Mouse (Mus musculus) frontal cortex, adult 2 months (tissue): ENCODE results near the gene Tnfsf9. TPM values are rescaled to one million over a fixed set of nuclear protein-coding genes. Genes with fewer than 3 reads are reported as not detected.
A peak's percentile ranks its signal among the peaks of the same experiment; 100 is the strongest.
"Not testable (repeated sequence)": the region's sequence is repeated elsewhere in the genome, so short reads cannot be mapped to it uniquely, and the experiment has no call there.

Experiments used
- DNase-seq, 2 experiments: peaks; one replicate each; pipeline ENCODE4 v3.0.0; 2022; ENCODE audit warnings: low spot score in 1 of 2; ENCODE audit errors: extremely low spot score in 1 of 2
- polyA plus RNA-seq: library from polyadenylated mRNA; depleted of rRNA; stranded (reverse); fragments of >200 nt; gene quantifications from 2 replicates; pipeline ENCODE4 v1.2.3, GENCODE M21; 2012; rRNA removed

Tnfsf9 gene
- polyA plus RNA-seq, 1 experiment = 1.6 TPM

DNA sequence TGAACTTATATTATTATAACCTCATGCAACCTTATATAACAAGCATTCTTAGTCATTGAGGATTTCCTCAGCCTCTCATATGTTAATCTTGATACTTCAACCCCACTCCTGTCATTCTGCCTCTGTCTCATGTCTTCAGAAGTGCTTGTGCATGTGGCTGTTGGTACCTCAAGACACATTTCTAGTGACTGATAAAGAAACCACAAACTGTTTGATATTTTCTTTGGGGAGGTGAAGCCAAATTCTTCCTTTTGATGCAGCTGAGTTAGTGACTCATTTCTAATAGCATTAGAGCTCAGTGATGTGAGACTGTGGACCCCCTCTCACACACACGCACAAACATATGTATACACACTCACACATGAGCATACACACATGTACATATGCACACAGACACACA lies 26.7 kb downstream of the Tnfsf9 start:
- no peak for DNase-seq

DNA sequence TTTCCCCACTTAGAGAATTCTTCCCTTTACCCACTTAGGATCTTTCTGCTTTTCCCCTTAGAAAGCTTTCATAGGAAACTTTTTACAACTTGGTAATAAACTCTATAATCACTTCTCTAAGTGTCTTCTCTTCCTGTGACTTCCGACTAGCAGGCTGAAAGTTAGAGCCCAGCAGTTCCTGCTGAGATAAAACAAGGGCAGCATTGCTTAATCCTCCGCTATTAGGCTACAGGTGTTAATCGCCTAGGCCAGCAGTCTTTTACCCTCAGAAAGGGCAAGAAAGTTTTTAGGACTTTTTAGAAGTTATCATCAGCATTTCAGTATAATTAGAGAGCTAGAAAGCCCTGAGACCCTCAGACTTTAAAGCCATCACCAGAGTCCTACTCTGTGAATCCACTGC lies 28.9 kb downstream of the Tnfsf9 start:
- not testable (repeated sequence) for DNase-seq

DNA sequence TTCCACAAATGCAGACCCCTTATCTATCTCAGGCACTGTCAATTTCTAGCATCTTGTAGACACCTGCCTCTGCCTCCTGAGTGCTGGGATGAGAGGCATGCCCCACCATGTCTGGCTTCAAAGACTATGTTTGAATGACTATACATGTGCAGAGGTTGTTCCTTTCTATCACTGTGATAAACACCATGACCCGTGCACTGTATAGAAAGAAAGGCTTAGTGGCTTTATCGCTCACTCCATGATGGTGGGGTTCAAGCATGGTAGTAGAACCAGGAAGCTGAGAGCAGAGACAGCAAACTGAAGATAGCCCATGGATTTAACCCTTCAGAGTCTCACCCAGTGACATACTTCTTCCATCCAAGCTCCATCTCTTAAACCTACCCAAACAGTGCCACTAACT lies 29.6 kb downstream of the Tnfsf9 start:
- no peak for DNase-seq

DNA sequence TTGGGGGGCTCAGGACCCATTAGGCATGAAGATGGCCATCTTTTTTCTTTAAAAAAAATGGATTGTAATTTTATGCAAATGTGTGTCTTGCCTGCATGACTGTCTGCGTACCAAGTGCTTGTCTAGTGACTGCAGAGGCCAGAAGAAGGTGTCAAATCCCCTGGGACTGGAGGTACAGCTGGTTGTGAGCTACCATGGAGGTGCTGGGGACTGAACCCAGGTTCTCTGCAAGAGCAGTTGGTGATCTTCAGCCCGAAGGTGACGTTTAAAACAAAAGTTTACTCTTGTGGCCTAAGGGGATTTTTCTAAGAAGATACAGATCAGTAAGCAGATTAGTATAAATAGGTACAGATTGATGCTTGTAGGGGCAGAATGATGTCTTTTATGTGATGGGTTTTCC lies 30.5 kb downstream of the Tnfsf9 start:
- no peak for DNase-seq

DNA sequence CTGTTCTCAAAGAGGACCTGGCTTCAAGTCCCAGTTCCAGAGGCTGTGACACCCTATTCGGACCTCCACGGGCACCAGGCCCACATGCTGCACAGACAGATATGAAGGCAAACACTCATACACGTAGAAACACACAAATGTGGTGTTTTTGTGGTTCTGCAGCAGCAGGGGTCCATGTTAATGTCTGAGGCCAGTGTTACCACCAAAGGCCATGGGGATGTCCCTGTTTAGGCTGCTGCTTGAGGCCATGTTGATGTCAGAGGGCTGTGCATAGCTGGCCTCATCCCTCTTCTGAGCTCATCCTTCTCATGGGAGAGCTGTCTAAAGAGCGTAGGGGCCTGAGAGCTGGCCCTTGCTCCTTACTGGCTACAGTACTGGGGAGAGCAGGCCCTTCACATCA lies 33.6 kb downstream of the Tnfsf9 start:
- no peak for DNase-seq

DNA sequence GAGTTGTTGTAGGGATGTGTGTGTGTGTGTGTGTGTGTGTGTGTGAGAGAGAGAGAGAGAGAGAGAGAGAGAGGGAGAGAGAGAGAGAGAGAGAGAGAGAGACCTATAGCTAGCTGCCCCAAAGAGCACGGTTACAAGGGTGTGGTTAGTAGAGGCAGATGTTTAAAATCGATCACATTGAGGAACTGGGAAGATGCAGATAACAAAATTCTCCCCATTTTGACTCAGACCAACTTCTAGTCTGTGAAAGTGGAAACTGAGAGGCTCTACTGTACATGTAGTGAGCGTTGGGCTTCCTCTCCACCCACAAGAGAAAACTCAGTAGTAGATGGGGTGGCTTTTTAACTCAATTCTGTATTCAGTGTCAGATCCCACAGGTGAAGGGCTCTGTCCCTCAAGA lies 34.6 kb downstream of the Tnfsf9 start:
- DNase-seq = no peak

DNA sequence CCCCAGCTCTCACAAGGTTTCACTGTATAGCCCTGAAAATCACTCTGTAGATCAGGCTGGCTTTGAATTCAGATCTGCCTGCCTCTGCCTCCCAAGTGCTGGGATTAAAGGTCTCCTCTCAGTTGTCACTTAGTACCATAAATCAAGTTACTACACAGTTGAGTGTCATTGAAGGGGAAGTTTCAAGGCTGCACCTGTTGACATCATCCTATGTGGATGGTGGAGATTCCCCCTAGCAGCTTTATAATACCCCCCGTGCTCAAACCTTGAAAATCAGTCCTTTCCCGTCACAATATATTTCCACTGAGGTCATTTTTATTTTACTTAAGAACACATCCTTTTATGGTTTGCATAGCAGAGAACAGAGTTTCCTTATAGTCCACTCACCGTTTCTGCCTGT lies 38.6 kb downstream of the Tnfsf9 start:
- no peak for DNase-seq

DNA sequence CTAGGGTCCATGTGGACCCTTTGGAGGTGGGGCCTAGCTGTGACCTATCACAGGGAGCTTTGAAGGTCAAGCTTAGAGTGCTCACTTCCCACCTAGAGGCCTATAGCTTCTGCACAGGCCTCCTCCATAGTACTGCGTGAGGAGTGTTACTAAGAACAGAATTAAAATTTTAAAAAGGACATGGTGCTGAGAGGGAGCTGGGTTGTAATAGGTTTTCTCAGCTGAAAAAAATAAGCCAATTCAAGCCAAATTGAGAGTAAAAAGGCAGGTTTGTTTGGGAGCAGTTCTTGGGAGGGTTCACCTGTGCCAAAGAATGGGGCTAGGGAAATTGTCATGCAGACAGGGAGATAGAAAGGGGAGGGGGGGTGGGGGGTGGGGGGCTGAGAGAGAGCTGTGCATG lies 40.0 kb downstream of the Tnfsf9 start:
- DNase-seq = no peak

DNA sequence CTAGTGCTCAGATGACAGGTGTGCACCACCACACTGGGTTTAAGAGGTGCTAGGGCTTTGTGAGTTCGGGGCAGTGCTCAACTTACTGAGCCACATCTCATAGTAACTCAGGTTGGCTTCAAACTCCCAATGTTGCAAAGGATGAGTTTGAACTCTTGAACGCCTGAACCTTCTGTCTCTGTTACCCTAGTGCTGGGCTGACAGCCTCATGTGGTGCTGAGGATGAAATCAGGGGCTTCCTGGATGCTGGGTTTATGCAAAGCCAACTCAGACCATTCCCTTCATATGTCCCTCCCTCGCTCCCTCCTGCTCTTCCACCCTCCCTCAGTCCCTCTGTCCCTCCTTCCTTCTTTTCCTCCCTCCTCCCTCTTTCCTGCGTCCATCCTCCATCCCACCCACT lies 43.2 kb downstream of the Tnfsf9 start:
- no peak for DNase-seq

DNA sequence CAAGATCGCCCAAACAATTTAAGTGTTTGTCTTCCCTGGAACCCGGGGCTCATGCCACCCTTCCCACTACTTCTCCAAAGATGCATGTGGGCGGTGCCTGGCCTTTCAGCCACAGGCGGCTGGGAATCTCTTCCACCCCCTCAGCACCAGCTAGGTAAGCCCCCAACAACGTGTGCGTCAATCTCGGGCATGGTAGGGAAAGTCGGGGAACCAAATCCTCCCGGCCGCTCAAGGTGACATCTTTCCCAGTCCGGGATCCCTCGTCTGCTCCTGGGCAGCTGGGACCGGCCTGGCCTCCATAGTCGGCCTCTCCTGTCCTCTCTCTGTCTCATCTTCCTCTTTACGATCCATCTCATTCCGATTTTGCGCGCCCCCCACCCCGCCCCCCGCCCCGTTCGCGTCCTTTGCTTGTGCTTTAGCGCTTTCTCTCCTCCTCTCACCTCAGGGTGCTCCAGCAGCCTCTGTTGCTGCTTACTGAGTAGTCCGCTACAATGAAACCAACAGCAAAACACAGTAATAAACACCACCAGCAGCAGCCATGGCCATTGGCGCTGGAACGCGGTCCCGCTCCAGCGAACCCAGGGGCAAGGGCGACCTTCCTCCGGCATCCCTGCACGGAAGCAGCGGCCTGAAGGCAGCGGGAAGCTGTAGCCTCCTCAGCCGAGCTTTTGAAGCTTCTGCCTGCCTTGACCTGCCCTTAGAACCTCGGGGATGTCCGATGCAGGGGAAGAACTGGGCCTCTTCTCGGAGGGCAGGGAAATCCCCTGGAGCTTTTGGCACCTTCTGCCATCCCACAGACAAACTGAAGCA lies 44.1 kb downstream of the Tnfsf9 start, which contains the start of gene Cd70:
Cd70 (minus strand) TSS at position 784 of the 810 bp plus-strand sequence.
- DNase-seq = peak in 1 of 2 experiments; percentile 2

DNA sequence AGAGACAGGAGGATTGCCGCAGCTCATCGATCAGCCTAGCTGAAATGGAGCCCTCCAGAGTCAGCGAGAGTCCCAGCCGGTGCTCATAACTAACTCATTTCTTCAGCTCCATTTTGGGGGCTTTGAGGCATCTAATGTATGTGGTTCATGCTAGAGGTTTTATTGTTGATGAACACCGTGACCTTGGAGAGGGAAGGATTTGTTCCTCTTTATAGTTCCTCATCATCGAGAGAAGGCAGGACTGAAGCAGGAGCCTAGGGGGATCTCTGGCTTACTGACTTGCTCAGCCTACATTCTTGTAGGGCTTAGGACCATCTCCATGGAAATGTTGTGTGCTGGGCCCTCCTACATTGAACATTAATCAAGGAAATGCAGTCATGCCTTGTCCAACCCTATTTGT lies 47.9 kb downstream of the Tnfsf9 start:
- no peak for DNase-seq

DNA sequence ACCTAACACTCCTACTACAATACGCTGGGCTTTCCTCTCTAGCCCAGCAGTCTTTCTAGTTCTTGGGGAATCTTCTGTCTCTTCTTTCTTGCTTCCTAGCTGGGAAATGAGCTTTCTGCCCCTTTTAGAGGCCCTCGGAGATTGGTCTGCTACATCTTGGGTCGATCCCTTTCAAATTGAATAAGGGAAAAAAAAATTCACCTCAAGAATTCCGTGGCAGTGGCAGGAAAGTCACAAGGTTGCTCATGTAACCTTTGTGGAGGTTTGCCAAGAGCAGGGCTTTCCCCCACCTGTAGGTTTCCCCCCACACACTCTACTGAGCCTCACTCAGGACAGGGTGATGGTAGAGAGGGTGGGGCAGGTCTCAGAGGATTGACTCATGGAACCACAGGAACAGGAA lies 48.7 kb downstream of the Tnfsf9 start:
- DNase-seq = no peak

Other genes starting within 250 kb of the Tnfsf9 start
- 0.04 TPM in 1 of 2 replicates, not detected in the other for gene Acsbg2, start 230.9 kb upstream of the Tnfsf9 start, polyA plus RNA-seq
- gene 1700061G19Rik, start 229.8 kb upstream of the Tnfsf9 start, polyA plus RNA-seq = 0.12 and 0.15 TPM in 2 replicates
- 73.3 and 80.1 TPM in 2 replicates for gene Mllt1, start 169.9 kb upstream of the Tnfsf9 start, polyA plus RNA-seq
- not detected in 2 replicates for gene Acer1, start 123.2 kb upstream of the Tnfsf9 start, polyA plus RNA-seq
- 146 and 147 TPM in 2 replicates for gene Clpp, start 115.0 kb upstream of the Tnfsf9 start, polyA plus RNA-seq
- 32.4 and 36.0 TPM in 2 replicates for gene Alkbh7, start 108.0 kb upstream of the Tnfsf9 start, polyA plus RNA-seq
- gene Pspn, start 105.3 kb upstream of the Tnfsf9 start, polyA plus RNA-seq = 0.44 TPM in 1 of 2 replicates, not detected in the other
- 74.7 and 86.4 TPM in 2 replicates for gene Gtf2f1, start 94.0 kb upstream of the Tnfsf9 start, polyA plus RNA-seq
- gene Gm17949, start 93.9 kb upstream of the Tnfsf9 start, polyA plus RNA-seq = 0.08 TPM in 1 of 2 replicates, not detected in the other
- gene Khsrp, start 73.8 kb upstream of the Tnfsf9 start, polyA plus RNA-seq = 62.6 and 64.9 TPM in 2 replicates
- 0.57 and 0.66 TPM in 2 replicates for gene Slc25a41, start 63.7 kb upstream of the Tnfsf9 start, polyA plus RNA-seq
- gene Crb3, start 46.2 kb upstream of the Tnfsf9 start, polyA plus RNA-seq = 1.0 and 1.7 TPM in 2 replicates
- gene Slc25a23, start 45.5 kb upstream of the Tnfsf9 start, polyA plus RNA-seq = 290 and 350 TPM in 2 replicates
- 2.3 and 2.4 TPM in 2 replicates for gene Dennd1c, start 26.8 kb upstream of the Tnfsf9 start, polyA plus RNA-seq
- gene Tubb4a, start 17.5 kb upstream of the Tnfsf9 start, polyA plus RNA-seq = 514 and 612 TPM in 2 replicates
- gene Cd70, start 44.5 kb downstream of the Tnfsf9 start, polyA plus RNA-seq = 0.40 and 0.66 TPM in 2 replicates
- not detected in 2 replicates for gene Tnfsf14, start 88.9 kb downstream of the Tnfsf9 start, polyA plus RNA-seq
- gene C3, start 122.8 kb downstream of the Tnfsf9 start, polyA plus RNA-seq = 0.18 and 1.6 TPM in 2 replicates
- 25.0 and 26.1 TPM in 2 replicates for gene Gpr108, start 143.1 kb downstream of the Tnfsf9 start, polyA plus RNA-seq
- 7.9 and 10.0 TPM in 2 replicates for gene Trip10, start 144.1 kb downstream of the Tnfsf9 start, polyA plus RNA-seq
- gene Vav1, start 173.8 kb downstream of the Tnfsf9 start, polyA plus RNA-seq = 3.1 and 4.4 TPM in 2 replicates